Mouse (Mus musculus) left cerebral cortex, postnatal 36 days (tissue): Measurements from ENCODE around the gene Chek2. TPM values are rescaled to one million over a fixed set of nuclear protein-coding genes. Genes with fewer than 3 reads are reported as not detected.

Experiments
- DNase-seq, 2 experiments: peaks; one replicate each; pipeline ENCODE4 v3.0.0; 2021 to 2022; ENCODE audit warnings: low spot score in 2 of 2, mixed read lengths in 1 of 2
- intact Hi-C: fragments of 180-260 bp; cut with DNase I; formaldehyde crosslinking; loops from one replicate; pipeline ENCODE4 v1.15.1; 2025
- total RNA-seq, 2 experiments: library from RNA; stranded (reverse); gene quantifications; 2 replicates each; pipeline ENCODE4 v1.2.3; 2021

Chek2 gene
- total RNA-seq, result 1 to 10 TPM in 1 of 2 experiments, under 1 TPM in 1; 0.99 to 1.6 TPM

DNA sequence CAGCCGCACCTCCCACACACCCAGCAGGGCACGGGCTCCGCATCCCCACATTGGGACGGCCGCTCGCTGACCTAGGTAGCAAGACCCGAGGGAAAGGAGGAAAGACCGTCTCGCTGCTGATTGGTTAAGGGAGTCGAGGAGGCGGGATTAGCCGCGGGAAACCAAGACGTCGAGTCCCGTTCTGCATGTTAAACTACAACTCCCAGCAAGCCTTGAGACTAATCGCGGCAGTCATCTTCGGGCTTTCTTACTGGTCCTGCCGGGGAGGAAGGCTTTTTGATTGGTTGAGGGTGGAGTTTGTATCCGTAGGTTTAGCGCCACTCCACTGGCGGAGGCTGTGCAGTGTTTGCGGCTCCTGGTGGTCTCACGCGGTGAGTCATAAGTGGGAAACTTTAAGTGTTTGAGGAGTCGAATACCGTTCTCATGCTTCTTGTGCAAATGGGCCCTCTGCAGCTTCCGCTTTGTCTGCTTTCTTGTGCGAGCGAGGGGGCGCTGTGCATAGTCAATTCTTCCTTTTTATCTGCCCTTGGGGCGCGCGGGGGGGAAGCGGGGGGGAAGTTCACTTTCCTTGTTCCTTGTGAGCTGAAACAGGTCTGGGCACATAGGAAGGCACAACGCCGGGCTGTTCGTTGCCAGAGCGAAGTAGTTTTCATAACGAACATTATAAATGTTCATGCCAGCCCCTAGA is at the start of gene Chek2, which contains the start of gene Hscb:
Chek2 (plus strand) TSS at position 302 of the 688 bp plus-strand sequence.
Hscb (minus strand) TSS at position 100 of the 688 bp plus-strand sequence.
- intact Hi-C loops, result loop anchor here (2.0 to 10.0 kb wide), 3 partner anchors 83 to 495 kb away; partner anchors contain the start of gene Pitpnb
- peak; percentile 97 to 99 for DNase-seq

DNA sequence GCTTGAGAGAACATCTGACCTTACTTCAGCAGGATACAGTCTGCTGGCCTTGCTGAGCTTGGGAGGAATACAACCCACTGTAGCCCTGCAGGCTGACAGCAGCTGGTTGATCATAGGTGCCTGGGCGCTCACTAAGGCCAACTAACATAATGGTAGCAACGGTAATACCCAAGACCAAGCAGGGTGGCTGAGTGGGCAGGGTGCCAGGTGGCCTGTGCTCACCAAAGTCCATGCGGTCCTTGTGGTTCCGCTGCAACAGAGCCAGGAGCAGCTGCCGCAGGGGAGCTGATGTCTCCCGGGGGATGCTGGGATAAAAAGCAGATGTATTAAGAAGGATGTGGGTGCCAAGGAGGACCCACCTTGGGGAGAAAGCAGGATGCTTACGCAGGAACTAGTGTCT is 45.4 kb upstream of the Chek2 start:
- intact Hi-C loops, result no loop called here
- no peak for DNase-seq

DNA sequence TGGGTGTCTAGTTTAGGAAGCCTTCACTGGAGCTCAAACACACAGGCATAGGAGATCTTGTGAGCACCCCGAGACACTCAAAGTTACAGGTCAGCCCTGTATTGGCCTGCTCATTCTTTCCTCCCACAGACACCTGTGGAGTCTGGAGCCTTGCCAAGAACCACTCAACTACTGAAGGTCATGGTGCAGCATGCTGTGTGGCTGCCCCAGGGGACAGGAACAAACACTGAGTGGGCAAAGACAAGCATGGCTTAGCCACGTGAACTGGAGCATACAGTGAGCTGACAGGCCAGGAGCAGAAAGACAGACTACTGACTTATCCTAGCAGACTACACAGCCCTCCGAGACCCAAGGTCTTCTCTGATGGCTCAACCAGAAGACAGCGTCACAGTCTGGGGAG is 42.1 kb upstream of the Chek2 start:
- no peak for DNase-seq
- intact Hi-C loops, result no loop called here

DNA sequence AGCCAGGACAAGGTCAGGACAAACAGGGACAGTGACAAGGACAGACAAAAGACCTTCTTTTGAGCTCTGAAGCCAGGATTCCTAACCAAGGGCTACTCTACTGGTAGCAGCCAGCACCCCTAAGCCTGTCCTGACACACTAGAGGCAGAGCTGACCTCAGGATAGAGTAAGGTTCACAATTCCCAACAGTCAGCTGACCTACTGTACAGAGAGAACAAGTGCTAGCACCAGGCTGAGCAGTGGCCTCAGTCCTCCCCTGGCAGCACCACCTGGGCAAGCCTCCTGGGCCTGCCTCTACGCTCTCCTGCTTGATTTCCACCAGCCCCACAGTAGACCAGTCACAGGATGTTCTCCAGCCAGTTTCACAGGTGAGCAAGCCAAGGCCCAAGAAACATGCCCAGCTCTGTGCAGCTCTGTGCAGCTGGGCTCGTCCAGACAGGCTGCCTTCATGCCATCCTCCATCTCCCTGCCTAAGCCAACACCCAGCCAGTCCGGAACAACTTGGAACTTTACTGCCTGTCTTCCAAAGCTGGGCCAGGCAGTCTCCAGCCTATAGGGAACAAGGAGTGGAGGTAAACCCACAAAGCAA is 38.6 kb upstream of the Chek2 start:
- intact Hi-C loops, result no loop called here
- DNase-seq, result no peak

DNA sequence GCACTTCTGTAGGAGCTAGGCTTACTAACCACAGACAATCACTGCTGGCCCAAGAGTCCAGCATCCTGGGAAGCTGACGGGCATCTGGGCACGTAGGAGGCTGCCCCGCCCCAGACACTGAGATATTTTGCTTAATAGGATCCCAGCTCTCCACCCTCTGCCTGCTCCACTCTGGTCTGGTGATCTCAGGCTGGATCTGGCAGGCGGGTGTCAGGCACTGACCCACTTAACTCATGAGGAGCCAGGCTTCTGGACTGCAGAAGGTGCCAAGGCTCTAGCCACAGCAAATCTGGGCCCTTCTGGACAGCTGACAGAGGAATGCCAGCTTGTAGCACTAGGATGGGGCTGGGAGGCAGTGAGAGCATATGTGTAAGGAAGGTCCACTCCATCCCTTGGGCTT is 37.6 kb upstream of the Chek2 start:
- no peak for DNase-seq
- intact Hi-C loops, result no loop called here

DNA sequence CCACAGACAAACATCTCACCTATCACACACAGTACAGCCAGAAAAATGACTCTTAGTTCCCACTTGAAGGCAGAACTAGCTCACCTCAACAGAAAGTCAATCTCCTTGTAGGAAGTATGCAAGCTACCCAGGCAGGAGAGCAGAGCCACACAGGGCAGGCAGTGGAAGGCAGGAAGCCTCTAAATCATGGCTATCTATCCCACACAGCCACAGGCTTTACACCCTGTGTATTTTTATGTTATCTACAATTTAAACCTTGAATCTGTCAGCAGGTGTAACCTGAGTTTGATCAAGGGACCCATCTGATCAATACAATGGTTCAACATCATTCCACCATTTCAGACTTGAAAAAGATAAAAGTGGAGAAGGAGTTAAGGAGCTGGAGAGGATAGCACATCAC is 37.0 kb upstream of the Chek2 start:
- intact Hi-C loops, result no loop called here
- no peak for DNase-seq

DNA sequence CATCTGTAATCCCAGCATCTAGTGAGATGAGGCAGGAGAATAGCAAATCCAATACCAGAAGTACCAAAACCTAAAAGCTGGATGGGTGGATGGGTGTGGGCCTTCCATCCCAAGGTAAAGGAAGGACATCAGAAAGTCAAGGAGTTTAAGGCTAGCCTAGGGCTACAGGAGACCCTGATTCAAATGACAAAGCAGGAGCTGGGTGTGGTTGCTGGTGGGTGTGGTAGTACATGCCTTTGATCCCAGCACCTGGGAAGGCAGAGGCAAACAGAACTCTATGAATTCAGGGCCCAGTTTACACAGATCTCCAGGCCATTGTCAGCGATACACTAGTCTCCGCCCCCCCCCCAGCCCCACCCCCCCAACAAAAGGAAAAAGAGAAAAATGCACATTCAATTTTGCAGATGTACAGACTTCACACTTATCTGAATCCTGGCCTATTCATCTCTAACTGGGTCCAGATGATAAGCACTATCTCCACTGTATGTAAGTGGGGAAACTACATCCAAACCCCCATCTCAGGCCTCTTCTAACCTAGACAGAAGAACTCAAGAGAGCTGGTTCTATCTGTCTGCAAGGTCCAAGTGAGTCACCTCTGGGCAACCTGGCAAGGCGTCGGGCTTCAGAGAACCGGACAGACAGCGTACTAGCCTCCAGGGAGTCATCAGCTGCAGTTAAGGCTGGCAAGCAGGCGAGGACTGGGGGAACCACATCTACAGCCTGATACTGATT is 35.6 kb upstream of the Chek2 start:
- no peak for DNase-seq
- intact Hi-C loops, result no loop called here

DNA sequence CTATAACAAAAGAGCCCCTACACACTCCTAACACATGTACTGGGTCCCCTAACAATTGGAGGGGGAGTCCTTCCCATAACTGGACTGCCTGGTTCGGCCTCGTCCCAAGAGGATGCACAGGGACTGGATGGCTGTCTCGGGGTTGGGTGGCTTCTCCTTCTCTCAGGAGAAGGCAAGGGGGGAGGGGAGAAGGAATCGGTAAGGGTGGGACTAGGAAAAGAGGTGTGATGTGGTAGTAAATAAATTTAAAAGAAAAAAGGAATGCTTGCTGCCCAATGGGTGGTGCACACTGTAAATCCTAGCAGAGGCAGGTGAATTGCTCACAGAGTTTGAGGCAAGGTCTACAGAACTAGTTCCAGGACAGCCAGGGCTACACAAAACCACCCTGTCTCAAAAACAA is 33.6 kb upstream of the Chek2 start:
- intact Hi-C loops, result no loop called here
- no peak for DNase-seq

DNA sequence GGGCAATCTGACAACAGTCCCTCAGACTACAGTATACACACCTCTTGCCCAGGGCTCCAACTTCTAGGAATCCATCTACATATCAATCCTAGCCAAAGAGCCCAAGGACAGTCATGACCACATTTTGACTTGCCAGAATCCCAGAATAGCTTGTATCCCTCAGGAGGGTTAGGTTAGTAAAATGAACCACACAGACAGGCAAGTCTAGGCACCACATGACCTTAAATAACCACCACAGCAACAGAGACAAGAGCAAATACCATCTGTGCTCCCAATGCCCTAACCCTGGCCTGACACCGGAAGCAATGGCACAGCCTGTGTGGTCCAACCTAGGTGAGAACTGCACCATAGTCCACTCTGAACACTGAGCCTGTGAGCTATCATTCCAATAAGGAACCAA is 33.1 kb upstream of the Chek2 start:
- intact Hi-C loops, result no loop called here
- DNase-seq, result no peak

DNA sequence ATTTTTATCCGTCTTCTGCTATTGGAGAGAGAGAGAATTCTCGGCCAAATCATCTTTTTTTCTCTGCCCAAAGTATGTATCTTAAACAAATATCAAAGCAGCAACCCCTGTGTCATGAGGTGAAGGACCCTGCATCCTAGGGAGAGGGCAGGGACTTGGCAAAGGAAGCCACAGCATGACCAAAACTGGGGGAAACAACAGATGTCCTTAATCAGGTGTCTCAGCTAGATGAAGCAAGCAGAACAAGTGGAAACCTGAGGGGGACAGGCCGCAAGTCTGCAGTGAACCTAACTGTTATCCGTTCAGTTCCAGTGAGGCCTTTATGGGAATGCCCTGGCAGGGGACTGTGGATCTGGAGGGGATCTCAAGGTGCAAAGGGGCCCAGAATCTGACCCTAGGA is 32.3 kb upstream of the Chek2 start:
- DNase-seq, result no peak
- intact Hi-C loops, result no loop called here

DNA sequence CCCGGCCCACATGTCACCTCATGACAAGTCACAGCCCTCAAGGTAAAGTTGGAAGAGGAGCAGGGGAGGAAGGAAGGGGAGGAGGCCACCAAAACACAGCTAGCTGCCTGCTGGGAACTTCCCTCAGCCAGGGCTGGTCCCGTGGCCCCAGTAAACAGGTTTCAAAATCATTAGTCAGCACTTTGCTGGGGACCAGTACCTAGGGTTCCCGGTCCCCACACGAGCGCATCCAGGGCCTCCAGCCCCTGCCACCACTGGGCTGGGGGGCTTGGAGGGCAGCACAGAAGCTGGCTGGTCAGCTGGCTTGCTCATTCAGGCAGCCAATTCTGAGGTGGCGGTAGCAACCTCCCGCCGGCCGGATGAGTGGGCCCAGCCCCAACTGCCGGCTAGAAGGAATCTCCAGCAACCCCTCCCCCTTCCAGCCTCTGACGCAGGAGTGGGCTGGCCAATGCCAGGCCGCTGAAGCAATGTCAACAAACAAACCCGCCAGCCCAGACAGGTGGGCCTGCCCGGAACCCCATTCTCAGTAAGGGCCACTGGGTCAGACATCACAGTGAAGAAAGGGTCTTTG is 31.6 kb upstream of the Chek2 start:
- intact Hi-C loops, result no loop called here

DNA sequence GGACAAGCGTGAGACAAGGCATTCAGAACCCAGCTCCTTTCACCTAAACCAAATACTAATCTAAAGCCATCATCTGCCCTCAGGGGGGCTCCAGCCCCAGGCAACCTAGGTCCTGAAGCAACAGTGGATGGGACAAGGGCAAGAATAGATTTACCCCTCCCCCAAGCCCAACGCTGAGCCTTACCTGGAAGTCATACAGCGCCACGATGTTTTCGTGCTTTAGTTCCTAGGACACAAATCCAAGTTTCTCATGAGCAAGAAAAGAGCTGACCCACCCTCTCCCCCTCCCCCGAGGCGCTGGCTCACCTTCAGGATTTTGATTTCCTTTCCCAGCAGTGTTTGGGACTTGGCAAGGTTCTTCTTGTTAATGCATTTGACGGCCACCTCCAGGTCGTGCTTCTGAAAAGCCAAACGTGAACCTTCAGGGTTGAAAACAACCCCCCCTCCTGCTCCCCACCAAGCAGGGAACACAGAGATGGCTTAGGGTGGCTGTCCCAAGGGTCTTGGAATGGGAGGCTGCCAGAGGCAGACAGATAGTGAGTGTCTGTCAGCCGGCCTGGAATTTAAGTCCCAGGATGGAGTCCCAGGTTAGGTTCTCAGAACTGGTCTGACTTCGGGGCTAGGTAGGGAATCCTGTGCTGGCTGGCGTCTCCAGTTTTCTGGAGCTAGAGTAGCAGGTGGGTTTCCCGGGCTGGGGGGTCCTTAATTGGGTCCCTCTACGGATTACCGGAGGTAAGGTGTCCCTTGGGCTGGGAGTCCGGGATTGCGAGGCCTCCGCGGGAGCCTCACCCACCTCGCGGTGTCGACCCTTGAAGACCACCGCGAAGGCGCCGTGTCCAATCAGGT is 30.7 kb upstream of the Chek2 start:
- intact Hi-C loops, result no loop called here
- DNase-seq, result peak in 1 of 2 experiments; percentile 20

More for the DNA sequence above, 31.6 kb upstream of the Chek2 start:
- peak; percentile 83 to 86 for DNase-seq

DNA sequence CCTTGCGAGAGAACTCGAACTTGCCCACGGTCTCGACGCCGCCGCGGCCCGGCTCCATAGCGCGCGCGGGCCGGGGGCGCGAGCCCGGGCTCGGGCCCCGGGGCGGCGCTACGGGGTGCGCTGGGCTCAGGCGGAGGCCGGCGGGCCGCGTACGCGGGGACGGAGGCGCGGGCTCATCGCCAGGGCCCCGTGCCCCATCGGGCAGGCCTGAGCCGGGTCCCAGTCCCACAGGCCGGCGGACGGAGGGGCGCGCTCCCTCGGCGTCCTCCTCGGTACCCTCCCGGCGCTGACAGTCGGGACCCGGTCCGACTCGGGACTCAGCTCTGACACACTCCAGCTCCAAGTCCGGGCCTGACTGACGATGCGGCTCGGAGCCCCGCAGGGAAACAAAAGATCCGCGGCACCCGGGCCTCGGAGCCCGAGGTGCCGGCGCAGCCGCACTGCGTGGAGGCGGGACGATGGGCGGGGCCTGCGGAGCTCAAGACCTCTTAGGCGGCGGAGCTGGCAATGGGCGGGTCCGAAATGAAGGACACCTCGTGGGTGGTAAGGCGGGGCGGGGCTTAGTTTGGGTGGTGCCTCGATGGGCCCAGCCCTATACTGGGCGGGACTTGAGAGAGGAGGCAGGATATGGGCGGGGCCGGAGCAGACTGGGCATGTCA is 30.0 kb upstream of the Chek2 start, which contains the start of gene Ulk1:
Ulk1 (minus strand) TSS at position 431 of the 659 bp plus-strand sequence.
- peak; percentile 97 to 98 for DNase-seq
- intact Hi-C loops, result no loop called here

DNA sequence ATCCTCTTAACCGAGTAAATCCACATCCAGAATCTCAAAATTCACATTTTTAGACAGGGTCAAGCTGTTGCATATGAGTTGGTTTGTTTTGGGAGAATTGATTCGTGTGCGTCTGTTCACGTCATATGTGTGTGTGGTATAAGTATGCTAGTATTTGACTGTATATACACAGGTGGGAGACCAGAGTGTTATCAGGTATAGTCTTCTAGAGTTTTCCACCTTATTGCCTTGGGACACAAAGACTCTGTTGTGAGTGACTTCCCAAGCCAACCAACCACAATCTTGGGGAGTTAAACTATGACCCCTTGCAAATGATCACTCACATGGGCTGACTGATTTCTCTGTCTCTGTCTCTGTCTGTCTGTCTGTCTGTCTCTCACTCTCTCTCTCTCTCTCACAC is 15.4 kb upstream of the Chek2 start:
- no peak for DNase-seq
- intact Hi-C loops, result no loop called here

DNA sequence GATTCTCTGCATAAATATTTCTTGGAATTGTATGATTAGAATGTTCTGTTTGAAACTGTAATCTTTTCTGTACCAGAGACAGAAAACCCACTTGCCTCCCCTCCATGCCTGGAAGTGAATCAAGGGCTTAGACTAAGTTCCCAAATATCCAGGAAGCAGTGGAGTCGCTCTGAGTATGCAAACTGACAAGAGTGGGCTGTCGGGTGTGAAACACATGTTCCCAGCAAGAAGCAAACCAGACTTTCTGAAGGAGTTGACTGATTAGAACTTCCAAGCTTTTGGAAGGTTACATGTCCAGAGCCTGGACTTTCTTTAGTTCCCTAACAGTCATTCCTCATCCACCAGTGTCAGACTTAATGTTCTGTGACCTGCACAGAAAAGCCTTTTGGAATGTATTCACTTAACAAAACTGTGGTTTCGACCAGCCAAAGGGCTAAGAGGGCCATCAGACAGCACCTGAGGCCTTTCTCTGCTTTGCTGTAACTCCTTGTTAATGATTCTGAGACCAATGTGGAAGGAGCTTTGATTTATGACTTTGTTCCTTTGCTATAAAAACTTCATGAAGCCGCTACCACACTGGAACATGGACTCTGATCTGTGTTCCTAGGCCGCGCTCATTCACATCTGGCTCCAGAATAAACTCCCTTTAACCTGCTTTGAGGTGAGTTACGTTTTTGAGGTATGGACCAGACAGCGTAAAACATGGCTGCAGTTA is 12.8 kb upstream of the Chek2 start:
- DNase-seq, result peak in 1 of 2 experiments; percentile 17
- intact Hi-C loops, result no loop called here

DNA sequence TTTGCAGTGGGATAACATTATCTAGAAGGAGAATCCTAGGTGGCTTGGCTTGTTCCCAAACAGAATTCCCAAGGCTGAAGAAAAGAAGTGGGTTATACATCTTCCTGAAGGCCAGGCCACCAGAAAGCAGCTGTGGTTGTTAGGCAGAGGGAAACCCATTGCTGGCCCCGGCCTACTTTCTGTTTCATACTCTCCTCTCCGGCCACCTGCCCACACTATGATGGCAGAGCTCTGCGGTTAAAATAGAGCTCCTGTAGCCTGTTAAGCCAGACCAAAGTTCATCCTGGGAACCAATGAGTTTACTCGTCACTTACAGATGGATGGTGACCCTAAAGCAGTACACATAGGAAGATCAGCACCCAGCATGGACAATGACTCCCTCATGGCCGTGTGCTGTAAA is 12.2 kb upstream of the Chek2 start:
- no peak for DNase-seq
- intact Hi-C loops, result no loop called here

DNA sequence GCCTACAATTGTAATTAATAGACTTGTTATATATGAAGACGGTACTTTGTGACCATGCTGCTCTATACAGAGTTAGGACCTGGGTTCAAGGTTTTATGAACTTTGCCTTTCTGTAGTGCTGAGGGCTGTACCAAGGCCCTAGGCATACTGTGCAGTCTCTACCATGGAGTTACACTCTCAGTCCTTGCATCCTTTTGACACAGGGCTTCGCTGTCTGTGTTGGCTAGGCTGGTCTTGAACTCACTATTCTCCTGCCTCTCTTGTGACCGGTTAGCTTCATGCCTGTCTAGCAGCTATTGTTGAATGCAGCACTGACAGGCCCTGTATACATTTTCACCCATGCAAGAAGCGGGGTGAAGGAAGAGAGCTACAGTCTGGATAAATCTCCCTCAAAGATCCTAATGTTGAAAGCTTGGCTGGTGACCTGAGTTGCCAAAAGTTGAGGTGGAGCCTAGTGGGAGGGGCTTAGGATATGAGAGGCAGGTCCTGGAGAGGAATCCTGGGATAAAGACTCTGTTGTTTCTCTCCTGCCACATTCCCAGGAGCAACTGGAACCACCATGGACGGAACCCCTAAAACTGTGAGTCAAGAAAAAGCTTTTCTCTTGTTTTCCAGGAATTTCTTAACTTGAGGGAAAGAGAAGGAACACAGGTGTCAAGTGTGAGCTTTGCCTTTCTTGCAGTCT is 8.6 kb upstream of the Chek2 start:
- no peak for DNase-seq
- intact Hi-C loops, result no loop called here

DNA sequence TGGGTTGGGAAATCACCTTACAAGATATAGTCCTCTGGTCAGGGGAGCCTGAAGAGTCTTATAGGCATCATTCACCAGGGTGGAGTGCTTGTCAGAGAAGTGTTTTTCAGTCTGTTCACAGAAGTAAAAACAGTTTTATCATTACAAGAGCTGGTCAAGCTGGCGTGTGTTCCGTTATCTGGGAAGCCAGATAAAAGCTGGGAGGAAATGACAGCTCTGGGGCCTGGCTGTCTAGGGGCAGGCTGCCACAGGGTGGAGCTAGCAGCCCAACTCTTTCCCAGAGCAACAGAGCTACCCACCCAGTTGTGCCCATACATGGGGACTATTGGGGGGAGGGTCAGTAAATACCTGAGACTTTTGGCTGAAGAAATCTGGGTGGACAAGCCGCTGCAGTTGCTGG is 3.8 kb upstream of the Chek2 start:
- intact Hi-C loops, result loop anchor here (5.0 kb wide), 1 partner anchor 426 kb away; no protein-coding TSS in a partner anchor

More for the DNA sequence above, 3.8 kb upstream of the Chek2 start:
- peak; percentile 23 to 30 for DNase-seq
